Comparison of ENCODE assay signal across 8 mouse cellular contexts in genomic region chr5:109751391-109752071, GRCm38 (mm10). TPM values are rescaled to one million over a fixed set of nuclear protein-coding genes. Genes with fewer than 3 reads are reported as not detected.
DNase-seq lines count a peak whose midpoint lies in the region; ATAC-seq lines count a peak whose summit lies in the region.
"Not testable (repeated sequence)": the region's sequence is repeated elsewhere in the genome, so short reads cannot be mapped to it uniquely, and the experiment has no call there.

Gene 4930522L14Rik (minus strand): TSS chr5:109751886.

- not testable (repeated sequence) for H3K27ac ChIP-seq in brown adipose tissue, adult 24 weeks (replicated peaks; ENCODE audit: low read depth, low read length)
- peak within 1 kb of the TSS in 1 of 2 experiments; percentile 67; a peak in 1 of 4 replicates for H3K27ac ChIP-seq in heart, embryonic 14.5 days (replicated peaks in 1 of 2; ENCODE audit: control insufficient read depth in 1 of 2, insufficient read depth in 1 of 2, low read depth in 2 of 2, low read length in 2 of 2)
- peak within 1 kb of the TSS; percentile 43; the same call in 1 of the 2 replicates for H3K27ac ChIP-seq in liver, embryonic 12.5 days
- H3K27ac ChIP-seq in stomach, embryonic 15.5 days = peak within 1 kb of the TSS; percentile 63

- H3K27me3 ChIP-seq in heart, embryonic 14.5 days (ENCODE audit: control insufficient read depth, insufficient read depth, low read length); liver, embryonic 12.5 days (replicated peaks); stomach, embryonic 15.5 days (replicated peaks): not testable (repeated sequence)

- under 1% methylated on average over 21 of the region's 25 CpGs for WGBS in heart, embryonic 14.5 days
- WGBS in liver, embryonic 12.5 days (ENCODE audit: insufficient replicate concordance) = under 1% methylated on average over 23 of the region's 25 CpGs
- WGBS in stomach, embryonic 15.5 days = under 1% methylated on average over 25 of the region's 25 CpGs

- H3K4me2 ChIP-seq in heart, embryonic 14.5 days (ENCODE audit: low read length) = peak within 1 kb of the TSS; percentile 67
- peak within 1 kb of the TSS; percentile 71 for H3K4me2 ChIP-seq in liver, embryonic 12.5 days
- peak within 1 kb of the TSS; percentile 56 for H3K4me2 ChIP-seq in stomach, embryonic 15.5 days

- peak within 1 kb of the TSS; percentile 75 for H3K9ac ChIP-seq in heart, embryonic 14.5 days (ENCODE audit: low read length)
- peak within 1 kb of the TSS; percentile 60 for H3K9ac ChIP-seq in liver, embryonic 12.5 days
- H3K9ac ChIP-seq in stomach, embryonic 15.5 days = peak within 1 kb of the TSS; percentile 26

- not testable (repeated sequence) for H3K4me1 ChIP-seq in brown adipose tissue, adult 24 weeks (ENCODE audit: control insufficient read depth, insufficient read depth, insufficient read length, low read length); heart, embryonic 14.5 days (ENCODE audit: control insufficient read depth in 2 of 2, insufficient read depth in 2 of 2, low read length in 2 of 2); liver, embryonic 12.5 days; stomach, embryonic 15.5 days

- H3K4me3 ChIP-seq in brown adipose tissue, adult 24 weeks (ENCODE audit: insufficient read depth, low read depth, low read length) = peak within 1 kb of the TSS; percentile 73
- peak within 1 kb of the TSS; percentile 65 to 92 for H3K4me3 ChIP-seq in heart, embryonic 14.5 days (ENCODE audit: control insufficient read depth in 1 of 2, insufficient read depth in 1 of 2, low read depth in 1 of 2, low read length in 2 of 2)
- peak within 1 kb of the TSS; percentile 68 for H3K4me3 ChIP-seq in liver, embryonic 12.5 days
- peak within 1 kb of the TSS; percentile 62 for H3K4me3 ChIP-seq in stomach, embryonic 15.5 days (replicated peaks)

- H3K9me3 ChIP-seq in heart, embryonic 14.5 days (ENCODE audit: control insufficient read depth, low read length); liver, embryonic 12.5 days (replicated peaks); stomach, embryonic 15.5 days: not testable (repeated sequence)

- peak; percentile 90 for ATAC-seq in heart, embryonic 14.5 days (ENCODE audit: insufficient number of reproducible peaks, insufficient read depth, low FRiP score, low read depth)
- peak; percentile 96 for ATAC-seq in liver, embryonic 12.5 days
- peak; percentile 96 for ATAC-seq in stomach, embryonic 15.5 days (ENCODE audit: insufficient read depth, low FRiP score, low read depth)

- not testable (repeated sequence) for H3K36me3 ChIP-seq in heart, embryonic 14.5 days (ENCODE audit: control insufficient read depth, insufficient read depth, low read length); liver, embryonic 12.5 days; stomach, embryonic 15.5 days

- peak; percentile 65 for DNase-seq in CD4-positive, CD25-positive, alpha-beta regulatory T cell, adult 2 months (ENCODE audit: low read depth, low spot score)
- DNase-seq in fat pad, adult 2 months (ENCODE audit: extremely low read depth, low read depth, low spot score) = peak; percentile 19
- DNase-seq in kidney, postnatal 14 days = peak; percentile 72
- peak; percentile 76 for DNase-seq in naive thymus-derived CD4-positive, alpha-beta T cell, adult 2 months (ENCODE audit: low read depth)

RNA-seq across cellular contexts. Expression of gene 4930522L14Rik, which starts in this region (rescaled TPM):
- 4.1 and 8.0 TPM in 2 replicates for polyA plus RNA-seq in brown adipose tissue, adult 24 weeks (2012; ENCODE audit: insufficient read depth, insufficient read length, missing spikeins)
- polyA plus RNA-seq in heart, embryonic 14.5 days (2014; fragmentation: Nextera tagmentation; extraction: Ambion mirVana) = 3.6 and 3.7 TPM in 2 replicates
- 4.7 and 5.5 TPM in 2 replicates for polyA plus RNA-seq in liver, embryonic 12.5 days (2016; fragmentation: Nextera tagmentation; extraction: Ambion mirVana)
- 12.6 and 13.6 TPM in 2 replicates for polyA plus RNA-seq in stomach, embryonic 15.5 days (2015; fragmentation: Nextera tagmentation; extraction: Ambion mirVana)

Comparison
In these comparisons a context has a peak if more than half of its experiments do, and no peak if none do; other contexts are left out.
1. DNase-seq: peak in every context shown above with its lines; median percentile 76 in naive thymus-derived CD4-positive, alpha-beta T cell, adult 2 months; 72 in kidney, postnatal 14 days; 65 in CD4-positive, CD25-positive, alpha-beta regulatory T cell, adult 2 months; 19 in fat pad, adult 2 months.